Mouse (Mus musculus) CH12.LX (cell line): ENCODE measurements around the gene Slc47a1. TPM values are rescaled to one million over a fixed set of nuclear protein-coding genes. Genes with fewer than 3 reads are reported as not detected.

Experiments used
- DNase-seq: peaks from one replicate; pipeline ENCODE4 v3.0.0-alpha.2; 2013; ENCODE audit errors: extremely low read depth
- H3K27ac ChIP-seq: 2 replicates; pipeline ENCODE4 v1.5.1; 2012; ENCODE audit warnings: low read depth, mild to moderate bottlenecking, control low read depth, moderate library complexity; ENCODE audit not compliant: insufficient read depth
- H3K27me3 ChIP-seq: replicated peaks from 2 replicates; pipeline ENCODE3; 2012; ENCODE audit warnings: inconsistent platforms
- H3K36me3 ChIP-seq, 2 experiments: replicated peaks in 1 of 2; 2 replicates each; pipeline versions ENCODE3 to v1.6.1; 2012; ENCODE audit warnings: inconsistent platforms in 1 of 2, low read length in 1 of 2, mild to moderate bottlenecking in 1 of 2, mixed read lengths in 1 of 2, moderate library complexity in 1 of 2; ENCODE audit not compliant: control insufficient read depth in 1 of 2, insufficient read depth in 1 of 2
- H3K4me1 ChIP-seq, 2 experiments: 2 replicates each; pipeline ENCODE4 v1.6.1; 2012; ENCODE audit warnings: inconsistent platforms in 1 of 2, moderate library complexity in 1 of 2; ENCODE audit not compliant: insufficient read depth in 2 of 2, control insufficient read depth in 1 of 2
- H3K4me2 ChIP-seq: 2 replicates; pipeline ENCODE4 v1.6.1; 2012; ENCODE audit warnings: low read depth, mild to moderate bottlenecking, control low read depth; ENCODE audit not compliant: poor library complexity, insufficient read depth, severe bottlenecking
- H3K4me3 ChIP-seq, 3 experiments: fragments of 150-350 bp in 1 of 3; sonication (generic) in 1 of 3; replicated peaks in 1 of 3; 2 replicates each; pipeline versions ENCODE3 to v1.5.1; 2011 to 2012; ENCODE audit warnings: low read depth in 2 of 3, low read length in 2 of 3, mild to moderate bottlenecking in 2 of 3, moderate library complexity in 2 of 3, control low read depth in 1 of 3, improper control_type of control experiment in 1 of 3, inconsistent platforms in 1 of 3, mixed read lengths in 1 of 3; ENCODE audit not compliant: poor library complexity in 1 of 3
- H3K79me2 ChIP-seq: replicated peaks from 2 replicates; pipeline ENCODE4 v1.6.1; 2012; ENCODE audit warnings: mild to moderate bottlenecking, moderate library complexity; ENCODE audit not compliant: control insufficient read depth, poor library complexity, insufficient read depth, severe bottlenecking; ENCODE audit errors: extremely low read depth
- H3K9ac ChIP-seq: 2 replicates; pipeline ENCODE4 v1.6.1; 2012; ENCODE audit warnings: low read depth, mild to moderate bottlenecking, control low read depth, moderate library complexity; ENCODE audit not compliant: insufficient read depth
- H3K9me3 ChIP-seq: replicated peaks from 2 replicates; pipeline ENCODE3; 2012; ENCODE audit warnings: low read length, inconsistent platforms, mixed read lengths
- CHD1 ChIP-seq: IDR thresholded peaks from 2 replicates; pipeline ENCODE4 v1.6.1; 2012; ENCODE audit warnings: low read depth, low read length, improper control_type of control experiment, inconsistent platforms
- CHD2 ChIP-seq: IDR thresholded peaks from 2 replicates; pipeline ENCODE4 v1.6.1; 2011; ENCODE audit warnings: low read length, improper control_type of control experiment
- CTCF ChIP-seq, 2 experiments: IDR thresholded peaks in 1 of 2; conservative IDR thresholded peaks in 1 of 2; 2 replicates each; pipeline ENCODE4 v1.5.1; 2011 to 2012; ENCODE audit warnings: low read depth in 2 of 2, low read length in 2 of 2, improper control_type of control experiment in 1 of 2, inconsistent platforms in 1 of 2, mild to moderate bottlenecking in 1 of 2, moderate library complexity in 1 of 2
- E2F4 ChIP-seq: IDR thresholded peaks from 2 replicates; pipeline ENCODE4 v1.6.1; 2011; ENCODE audit warnings: low read depth, low read length, improper control_type of control experiment; ENCODE audit not compliant: insufficient replicate concordance
- IRF4 ChIP-seq: IDR thresholded peaks from 2 replicates; pipeline ENCODE4 v1.6.1; 2014; ENCODE audit warnings: low read depth, mild to moderate bottlenecking, inconsistent platforms, low read length, improper control_type of control experiment
- MAZ ChIP-seq: IDR thresholded peaks from 2 replicates; pipeline ENCODE4 v1.6.1; 2012; ENCODE audit warnings: low read depth, mild to moderate bottlenecking, inconsistent platforms, low read length, improper control_type of control experiment, moderate library complexity
- MEF2A ChIP-seq: IDR thresholded peaks from 2 replicates; pipeline ENCODE4 v1.6.1; 2014; ENCODE audit warnings: low read depth, mild to moderate bottlenecking, inconsistent platforms, low read length, improper control_type of control experiment, borderline replicate concordance
- MXI1 ChIP-seq: IDR thresholded peaks from 2 replicates; pipeline ENCODE4 v1.6.1; 2011; ENCODE audit warnings: mild to moderate bottlenecking, low read depth, low read length, improper control_type of control experiment
- NELFE ChIP-seq: IDR thresholded peaks from 2 replicates; pipeline ENCODE4 v1.6.1; 2011; ENCODE audit warnings: low read depth, low read length, improper control_type of control experiment
- NRF1 ChIP-seq: IDR thresholded peaks from 2 replicates; pipeline ENCODE4 v1.6.1; 2014; ENCODE audit warnings: low read depth, mild to moderate bottlenecking, inconsistent platforms, low read length, improper control_type of control experiment, moderate library complexity
- PAX5 ChIP-seq: IDR thresholded peaks from 2 replicates; pipeline ENCODE4 v1.6.1; 2012; ENCODE audit warnings: low read length, inconsistent platforms, mixed read lengths
- POLR2AphosphoS2 ChIP-seq: IDR thresholded peaks from 2 replicates; pipeline ENCODE4 v1.6.1; 2011; ENCODE audit warnings: low read depth, low read length, improper control_type of control experiment
- RAD21 ChIP-seq: IDR thresholded peaks from 2 replicates; pipeline ENCODE4 v1.6.1; 2011; ENCODE audit warnings: low read depth, mild to moderate bottlenecking, low read length, improper control_type of control experiment, moderate library complexity
- RCOR1 ChIP-seq: conservative IDR thresholded peaks from 2 replicates; pipeline ENCODE4 v1.6.1; 2012; ENCODE audit warnings: low read depth, mild to moderate bottlenecking, inconsistent platforms, low read length, improper control_type of control experiment
- SIN3A ChIP-seq: IDR thresholded peaks from 2 replicates; pipeline ENCODE4 v1.6.1; 2012; ENCODE audit warnings: low read length, improper control_type of control experiment, inconsistent platforms
- SMC3 ChIP-seq: IDR thresholded peaks from 2 replicates; pipeline ENCODE4 v1.6.1; 2011; ENCODE audit warnings: low read depth, low read length, improper control_type of control experiment
- TBP ChIP-seq: conservative IDR thresholded peaks from 2 replicates; pipeline ENCODE4 v1.6.1; 2011; ENCODE audit warnings: low read depth, low read length, improper control_type of control experiment
- ZNF384 ChIP-seq: IDR thresholded peaks from 2 replicates; pipeline ENCODE4 v1.6.1; 2012; ENCODE audit warnings: low read depth, low read length, improper control_type of control experiment, inconsistent platforms
- dilution Hi-C: fragments of 300-500 bp; cut with MboI; formaldehyde crosslinking; loops from 2 replicates; pipeline ENCODE4 v1.14.3; 2020; ENCODE audit warnings: low sequenced_read_pairs; ENCODE audit not compliant: extremely low pct_unique_long_range_greater_than_20kb, extremely low pct_ligation_motif_present
- in situ Hi-C: fragments of 300-500 bp; cut with MboI; formaldehyde crosslinking; loops from 3 replicates; pipeline ENCODE4 v1.14.3; 2019; ENCODE audit warnings: low sequenced_read_pairs, low pct_ligation_motif_present, low pct_unique_long_range_greater_than_20kb, mixed read lengths
- polyA plus RNA-seq: library from polyadenylated mRNA; unstranded; fragments of >175 nt; gene quantifications from 2 replicates; pipeline ENCODE4 v1.2.1, GENCODE M21; 2012; ENCODE audit warnings: low read depth; ENCODE audit not compliant: insufficient read length
- total RNA-seq, 2 experiments: library from RNA; depleted of rRNA; stranded (reverse); fragments of 300-350 nt in 1 of 2; fragments of >200 nt in 1 of 2; gene quantifications; 2 replicates each; pipeline ENCODE4 v1.2.3; 2012 to 2014

The Slc47a1 gene
- total and polyA plus RNA-seq, 3 experiments, result 24.3 to 46.4 (median 29.3) TPM

GRCm38 (mm10) chr11:61346133-61346532 is 32.0 kb downstream of the Slc47a1 start:
- TF ChIP-seq TBP (no peak), PAX5 (no peak), E2F4 (no peak), CTCF (conservative IDR thresholded peaks at IDR 0.05 in 1 of 2, IDR thresholded peaks at IDR 0.05 in 1 of 2; ENCODE audit: low read depth in 2 of 2, low read length in 2 of 2) (peak in 1 of 2 experiments; percentile 66; a peak in 2 of 4 replicates), MXI1 (no peak), IRF4 (no peak), SMC3 (peak; percentile 59), ZNF384 (no peak), RCOR1 (no peak), NRF1 (no peak), MEF2A (no peak), RAD21 (peak; percentile 46), MAZ (no peak), SIN3A (no peak), NELFE (no peak), CHD2 (no peak)
- TF ChIP-seq, all 38 proteins: peak for 3
- no peaks in the 10 kb centered on the region for H3K9me3 ChIP-seq
- peaks cover 27 to 80% of the 10 kb centered on the region in 2 experiments for H3K36me3 ChIP-seq
- no peaks in the 10 kb centered on the region for H3K4me1 ChIP-seq
- H3K4me3 ChIP-seq, result no peak overlapping the region
- peaks cover 2% of the 10 kb centered on the region for H3K27me3 ChIP-seq
- in situ Hi-C loops (no loop called here), dilution Hi-C loops (no loop called here)
- peak; percentile 9 for DNase-seq
- no peaks in the 10 kb centered on the region for H3K79me2 ChIP-seq
- H3K27ac ChIP-seq, result no peak overlapping the region
- H3K4me2 ChIP-seq, result no peak overlapping the region
- no peak overlapping the region for H3K9ac ChIP-seq

GRCm38 (mm10) chr11:61342505-61343420 is 35.4 kb downstream of the Slc47a1 start, which contains the start of gene Slc47a2:
Slc47a2 (minus strand) TSS chr11:61342860.
- peaks cover 0 to 5% of the 10 kb centered on the region in 2 experiments; a peak in 1 of 4 replicates for H3K4me1 ChIP-seq
- no peaks in the 10 kb centered on the region for H3K9me3 ChIP-seq
- peak; percentile 6 for DNase-seq
- no peaks in the 10 kb centered on the region for H3K79me2 ChIP-seq
- H3K9ac ChIP-seq, result no peak within 1 kb of the TSS
- H3K4me2 ChIP-seq, result no peak within 1 kb of the TSS
- in situ Hi-C loops (loop anchor here (5.0 kb wide), 1 partner anchor 150 kb away; no protein-coding TSS in a partner anchor), dilution Hi-C loops (no loop called here)
- H3K27me3 ChIP-seq, result no peaks in the 10 kb centered on the region
- no peak within 1 kb of the TSS for H3K27ac ChIP-seq
- no peak for TF ChIP-seq POLR2AphosphoS2
- peak; percentile 49 for TF ChIP-seq SMC3
- TF ChIP-seq CHD1, result no peak
- peak in 1 of 2 experiments; percentile 49; a peak in 2 of 4 replicates for TF ChIP-seq CTCF (conservative IDR thresholded peaks at IDR 0.05 in 1 of 2, IDR thresholded peaks at IDR 0.05 in 1 of 2; ENCODE audit: low read depth in 2 of 2, low read length in 2 of 2)
- TF ChIP-seq, all 38 proteins: peak for 2
- no peak within 1 kb of the TSS for H3K4me3 ChIP-seq
- peaks cover 22 to 57% of the 10 kb centered on the region in 2 experiments for H3K36me3 ChIP-seq
